Mouse (Mus musculus) intestine, embryonic 14.5 days (tissue): ENCODE results near the gene Rbm28. TPM values are rescaled to one million over a fixed set of nuclear protein-coding genes. Genes with fewer than 3 reads are reported as not detected.
A peak's percentile ranks its signal among the peaks of the same experiment; 100 is the strongest.

Source experiments
- ATAC-seq: fragments of 200-750 bp; cut with Nextera tagmentation; replicated peaks from 2 replicates; pipeline ENCODE4 v1.8.0; 2017; ENCODE audit warnings: low read depth, moderate number of reproducible peaks, moderate TSS enrichment, moderate library complexity; ENCODE audit not compliant: low FRiP score, low TSS enrichment
- DNase-seq: peaks from one replicate; pipeline ENCODE4 v3.0.0-alpha.2; 2018; ENCODE audit warnings: low spot score
- H3K27ac ChIP-seq: fragments of 300-500 bp; sonication (generic); 2 replicates; pipeline ENCODE4 v1.5.1; 2014; ENCODE audit warnings: low read depth, mild to moderate bottlenecking, control low read depth
- H3K27me3 ChIP-seq: fragments of 300-500 bp; sonication (generic); replicated peaks from 2 replicates; pipeline ENCODE4 v1.6.1; 2014; ENCODE audit warnings: low read length, control low read depth; ENCODE audit not compliant: control insufficient read depth, insufficient read depth
- H3K36me3 ChIP-seq: fragments of 300-500 bp; sonication (generic); 2 replicates; pipeline ENCODE4 v1.6.1; 2014; ENCODE audit warnings: low read length, control low read depth; ENCODE audit not compliant: control insufficient read depth, insufficient read depth
- H3K4me1 ChIP-seq: fragments of 300-500 bp; sonication (generic); replicated peaks from 2 replicates; pipeline ENCODE4 v1.6.1; 2014; ENCODE audit warnings: low read length, control low read depth, mixed read lengths; ENCODE audit not compliant: control insufficient read depth, insufficient read depth
- H3K4me2 ChIP-seq: fragments of 300-500 bp; sonication (generic); 2 replicates; pipeline ENCODE4 v1.6.1; 2014; ENCODE audit warnings: low read length
- H3K4me3 ChIP-seq: fragments of 300-500 bp; sonication (generic); 2 replicates; pipeline ENCODE4 v1.5.1; 2014; ENCODE audit warnings: low read depth, low read length, control low read depth, mixed read lengths
- H3K9ac ChIP-seq: fragments of 300-500 bp; sonication (generic); 2 replicates; pipeline ENCODE4 v1.6.1; 2014; ENCODE audit warnings: mild to moderate bottlenecking, low read length
- H3K9me3 ChIP-seq: fragments of 300-500 bp; sonication (generic); 2 replicates; pipeline ENCODE4 v1.6.1; 2016; ENCODE audit warnings: low read length, control low read depth; ENCODE audit not compliant: control insufficient read depth
- WGBS: fragments of 180-500 bp; shearing (Covaris S2); extraction: QIAGEN DNeasy Blood & Tissue Kit; methylation state at CpG from one replicate; pipeline ENCODE4 v1.1.7; 2014; 5-methylcytosine and 5-hydroxymethylcytosine counted together
- polyA plus RNA-seq: library from polyadenylated mRNA; unstranded; fragments of >200 nt; fragmentation: Nextera tagmentation; extraction: Ambion mirVana; gene quantifications from 2 replicates; pipeline ENCODE4 v1.2.1, GENCODE M21; 2014

Gene Rbm28
- polyA plus RNA-seq, 1 experiment from 2014 or later, result 44.6 TPM

DNA sequence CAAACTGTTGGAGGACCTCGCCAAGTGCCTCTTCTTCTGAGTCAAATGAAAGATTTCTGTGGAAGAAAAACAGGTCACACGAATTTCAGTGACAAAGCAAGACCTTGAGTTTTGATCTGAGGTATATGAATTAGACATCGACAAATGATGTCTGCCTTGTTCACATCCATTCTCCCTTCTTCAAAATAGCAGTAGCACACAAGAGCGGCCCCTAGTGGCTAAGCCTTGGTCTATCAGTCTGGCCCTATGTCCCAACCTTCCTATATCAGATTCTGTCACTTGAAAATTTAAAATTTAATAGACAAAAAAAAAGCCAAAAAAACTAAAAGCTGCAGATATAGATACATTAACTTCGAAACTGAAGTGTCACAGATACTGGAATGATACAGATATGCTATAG, 21.2 kb downstream of the Rbm28 start:
- Histone ChIP-seq H3K4me2 (no peak overlapping the region), H3K27me3 (no peaks in the 10 kb centered on the region), H3K36me3 (peaks cover 27% of the 10 kb centered on the region), H3K9ac (no peak overlapping the region), H3K4me1 (no peaks in the 10 kb centered on the region), H3K9me3 (no peaks in the 10 kb centered on the region), H3K27ac (no peak overlapping the region), H3K4me3 (no peak overlapping the region)
- ATAC-seq (no peak), DNase-seq (peak; percentile 79)
- 46% methylated on average over 5 of the region's 5 CpGs for WGBS

DNA sequence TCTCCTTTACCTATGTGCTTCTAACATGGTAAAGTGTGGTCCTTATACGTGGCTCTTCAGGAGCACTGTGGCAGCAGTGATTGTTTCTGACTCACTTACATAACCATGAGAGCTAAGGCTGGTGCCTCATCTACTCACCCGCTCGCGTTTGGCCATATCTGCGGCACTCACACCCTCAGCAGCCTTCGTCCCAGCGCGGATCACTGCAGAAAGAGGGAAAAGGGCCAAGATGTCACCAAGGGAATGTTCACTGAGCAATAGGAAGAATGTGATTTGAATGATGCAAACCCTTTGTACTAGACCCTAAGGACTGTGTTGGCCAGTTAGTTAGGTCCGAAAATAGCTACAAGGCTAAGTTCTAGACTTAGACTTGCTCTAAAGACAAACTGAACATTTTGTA, 27.4 kb downstream of the Rbm28 start:
- H3K27me3 ChIP-seq, result no peaks in the 10 kb centered on the region
- no peak overlapping the region for H3K4me2 ChIP-seq
- no peak overlapping the region for H3K4me3 ChIP-seq
- no peak overlapping the region for H3K9ac ChIP-seq
- peaks cover 75% of the 10 kb centered on the region for H3K36me3 ChIP-seq
- ATAC-seq (no peak), DNase-seq (no peak)
- WGBS, result 93% methylated on average over 9 of the region's 9 CpGs
- H3K4me1 ChIP-seq, result no peaks in the 10 kb centered on the region
- no peaks in the 10 kb centered on the region for H3K9me3 ChIP-seq
- no peak overlapping the region for H3K27ac ChIP-seq

GRCm38 (mm10) chr6:29133100-29133499, 31.7 kb downstream of the Rbm28 start:
- Histone ChIP-seq H3K27ac (no peak overlapping the region), H3K36me3 (peaks cover 95% of the 10 kb centered on the region)

GRCm38 (mm10) chr6:29126878-29127426, 37.9 kb downstream of the Rbm28 start:
- H3K9me3 ChIP-seq, result no peaks in the 10 kb centered on the region
- H3K9ac ChIP-seq, result no peak overlapping the region
- H3K36me3 ChIP-seq, result peaks cover 71% of the 10 kb centered on the region
- H3K27ac ChIP-seq, result no peak overlapping the region
- no peaks in the 10 kb centered on the region for H3K4me1 ChIP-seq
- no peaks in the 10 kb centered on the region for H3K27me3 ChIP-seq
- no peak for ATAC-seq
- WGBS, result 91% methylated on average over 7 of the region's 7 CpGs
- no peak overlapping the region for H3K4me2 ChIP-seq
- no peak overlapping the region for H3K4me3 ChIP-seq
- no peak for DNase-seq

More at GRCm38 (mm10) chr6:29133100-29133499, 31.7 kb downstream of the Rbm28 start:
- Histone ChIP-seq H3K4me3 (no peak overlapping the region), H3K27me3 (no peaks in the 10 kb centered on the region), H3K9ac (no peak overlapping the region), H3K4me2 (no peak overlapping the region), H3K4me1 (no peaks in the 10 kb centered on the region), H3K9me3 (no peaks in the 10 kb centered on the region)
- ATAC-seq (no peak), DNase-seq (no peak)
- WGBS, result 95% methylated on average over 9 of the region's 9 CpGs

DNA sequence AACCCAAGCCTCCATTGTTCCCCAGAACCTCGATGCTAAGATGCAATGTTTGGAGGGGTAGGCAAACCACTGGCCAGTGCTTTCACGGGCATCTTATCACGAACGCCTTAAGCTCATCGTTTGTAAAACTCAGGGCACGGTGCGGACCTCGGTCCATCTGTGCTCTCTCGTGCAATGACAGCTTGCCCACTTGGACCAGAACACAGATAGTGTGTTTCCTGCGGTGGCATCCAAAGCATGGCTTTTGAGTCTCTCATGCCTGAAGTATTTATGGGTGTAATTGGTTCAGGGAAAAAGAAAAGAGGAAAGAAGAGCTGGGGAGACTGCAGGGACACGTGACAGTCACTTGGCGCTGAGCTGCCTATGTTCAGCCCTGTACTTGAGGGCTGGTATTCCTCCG, 44.8 kb downstream of the Rbm28 start:
- no peak overlapping the region for H3K9ac ChIP-seq
- WGBS, result 91% methylated on average over 13 of the region's 13 CpGs
- no peaks in the 10 kb centered on the region for H3K4me1 ChIP-seq
- no peaks in the 10 kb centered on the region for H3K9me3 ChIP-seq
- no peak overlapping the region for H3K27ac ChIP-seq
- H3K36me3 ChIP-seq, result peaks cover 6% of the 10 kb centered on the region
- ATAC-seq (no peak), DNase-seq (no peak)
- H3K4me2 ChIP-seq, result no peak overlapping the region
- no peak overlapping the region for H3K4me3 ChIP-seq
- H3K27me3 ChIP-seq, result no peaks in the 10 kb centered on the region

- H3K36me3 ChIP-seq, result no peaks in the 10 kb centered on the region; the same call in 1 of the 2 replicates
- H3K4me2 ChIP-seq, result no peak overlapping the region
- WGBS, result 63% methylated on average over 4 of the region's 4 CpGs
- H3K4me1 ChIP-seq, result no peaks in the 10 kb centered on the region
- no peak for DNase-seq
- ATAC-seq, result no peak
- no peaks in the 10 kb centered on the region for H3K9me3 ChIP-seq
- H3K27me3 ChIP-seq, result no peaks in the 10 kb centered on the region
- no peak overlapping the region for H3K9ac ChIP-seq
- no peak overlapping the region for H3K4me3 ChIP-seq
- no peak overlapping the region for H3K27ac ChIP-seq
Measured at GRCm38 (mm10) chr6:29118963-29119362, 45.8 kb downstream of the Rbm28 start.

GRCm38 (mm10) chr6:29118231-29118630, 46.6 kb downstream of the Rbm28 start:
- Histone ChIP-seq H3K27me3 (no peaks in the 10 kb centered on the region), H3K27ac (no peak overlapping the region), H3K4me3 (no peak overlapping the region), H3K9me3 (no peaks in the 10 kb centered on the region), H3K9ac (no peak overlapping the region), H3K4me1 (no peaks in the 10 kb centered on the region), H3K36me3 (no peaks in the 10 kb centered on the region), H3K4me2 (no peak overlapping the region)
- DNase-seq (no peak), ATAC-seq (no peak)

GRCm38 (mm10) chr6:29117417-29118104, 47.2 kb downstream of the Rbm28 start:
- Histone ChIP-seq H3K27ac (no peak overlapping the region), H3K9me3 (no peaks in the 10 kb centered on the region), H3K9ac (no peak overlapping the region), H3K4me1 (no peaks in the 10 kb centered on the region), H3K36me3 (no peaks in the 10 kb centered on the region), H3K4me3 (no peak overlapping the region), H3K27me3 (no peaks in the 10 kb centered on the region), H3K4me2 (no peak overlapping the region)
- no peak for ATAC-seq
- no peak for DNase-seq
- 69% methylated on average over 7 of the region's 7 CpGs for WGBS

GRCm38 (mm10) chr6:29115756-29116155, 49.0 kb downstream of the Rbm28 start:
- Histone ChIP-seq H3K4me1 (no peaks in the 10 kb centered on the region), H3K9ac (no peak overlapping the region), H3K4me2 (no peak overlapping the region), H3K36me3 (no peaks in the 10 kb centered on the region), H3K27ac (no peak overlapping the region), H3K9me3 (0 out of 2 replicates have a peak, but pooled peaks cover 10% of the 10 kb centered on the region), H3K4me3 (no peak overlapping the region), H3K27me3 (no peaks in the 10 kb centered on the region)
- WGBS, result 67% methylated on average over 7 of the region's 7 CpGs
- DNase-seq (no peak), ATAC-seq (no peak)
